ENCODE assay signal across 33 mouse cellular contexts in the genomic region with DNA sequence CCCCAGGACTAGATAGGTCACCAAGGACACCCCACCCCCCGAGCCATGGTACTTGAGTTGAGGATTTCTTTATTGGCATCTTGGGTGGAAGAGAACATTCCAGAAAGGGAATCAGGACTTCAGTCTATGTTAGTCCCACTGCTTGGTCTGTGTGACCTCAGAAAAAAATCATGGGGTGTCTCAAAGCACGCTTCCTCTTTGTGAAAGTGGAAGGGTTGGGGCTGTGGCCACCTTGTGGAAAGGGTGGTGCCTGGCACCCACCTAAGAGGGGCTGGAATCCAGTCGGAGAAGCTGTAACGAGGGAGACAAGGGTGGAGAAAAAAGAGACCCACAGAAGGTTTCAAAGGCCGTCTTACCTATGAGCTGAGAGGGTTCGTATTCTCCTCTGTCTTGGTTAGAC. TPM values are rescaled to one million over a fixed set of nuclear protein-coding genes. Genes with fewer than 3 reads are reported as not detected.
DNase-seq lines count a peak whose midpoint lies in the region; ATAC-seq and TF ChIP-seq lines count a peak whose summit lies in the region.
"Had no signal": no experiment of that assay in that cellular context is flagged by ENCODE, and none has a peak within 500 bp of the region (broad histone marks: within the 10 kb centered on the region; RNA-seq: fewer than 3 reads in every experiment).

No protein-coding gene starts in this region.

- no peak for ATAC-seq in forebrain, embryonic 13.5 days
- ATAC-seq in forebrain, embryonic 11.5 days (replicated peaks; ENCODE audit: low FRiP score) = no peak
- ATAC-seq in hematopoietic stem cell, adult 5-6 weeks (replicated peaks in 1 of 2; ENCODE audit: insufficient read depth in 1 of 2, low FRiP score in 2 of 2, low TSS enrichment in 1 of 2, low read depth in 1 of 2, poor library complexity in 2 of 2, severe bottlenecking in 2 of 2) = peak; percentile 56 to 64; a peak in 2 of 4 replicates
- ATAC-seq in liver, embryonic 11.5 days (replicated peaks; ENCODE audit: low FRiP score) = no peak
- ATAC-seq: activated CD4-positive, CD25-positive, alpha-beta regulatory T cell, adult 4 months; intestine, postnatal 0 days had no signal

- H3K27me3 ChIP-seq in forebrain, embryonic 13.5 days = peaks cover 6% of the 10 kb centered on the region; the same call in 1 of the 2 replicates
- peaks cover 9% of the 10 kb centered on the region for H3K27me3 ChIP-seq in forebrain, embryonic 11.5 days (ENCODE audit: control insufficient read depth, insufficient read depth, low read length)
- peaks cover 27% of the 10 kb centered on the region for H3K27me3 ChIP-seq in liver, embryonic 11.5 days (replicated peaks; ENCODE audit: control insufficient read depth, insufficient read depth, low read length)
- H3K27me3 ChIP-seq: hindbrain, embryonic 15.5 days had no signal

- H3K4me2 ChIP-seq in forebrain, embryonic 13.5 days = no peak overlapping the region
- no peak overlapping the region for H3K4me2 ChIP-seq in forebrain, embryonic 11.5 days (ENCODE audit: low read depth, low read length, severe bottlenecking)
- H3K4me2 ChIP-seq in liver, embryonic 11.5 days = no peak overlapping the region
- H3K4me2 ChIP-seq: heart, embryonic 13.5 days; hindbrain, embryonic 12.5 days; hindbrain, embryonic 15.5 days had no signal

- no peak overlapping the region for H3K9ac ChIP-seq in forebrain, embryonic 13.5 days
- no peak overlapping the region for H3K9ac ChIP-seq in forebrain, embryonic 11.5 days (ENCODE audit: low read length)
- no peak overlapping the region for H3K9ac ChIP-seq in liver, embryonic 11.5 days (ENCODE audit: low read depth, low read length)
- H3K9ac ChIP-seq: heart, embryonic 13.5 days; hindbrain, embryonic 12.5 days; hindbrain, embryonic 15.5 days had no signal

- H3K4me3 ChIP-seq in forebrain, embryonic 13.5 days = no peak overlapping the region
- no peak overlapping the region for H3K4me3 ChIP-seq in forebrain, embryonic 11.5 days (ENCODE audit: low read depth, low read length)
- H3K4me3 ChIP-seq in layer of hippocampus, adult 2 months = no peak overlapping the region
- no peak overlapping the region for H3K4me3 ChIP-seq in liver, embryonic 11.5 days (ENCODE audit: low read depth, low read length)
- H3K4me3 ChIP-seq: heart, adult 2 months; heart, embryonic 10.5 days; heart, embryonic 13.5 days; hindbrain, embryonic 12.5 days; hindbrain, embryonic 15.5 days had no signal

- H3K36me3 ChIP-seq in forebrain, embryonic 13.5 days (ENCODE audit: poor library complexity, severe bottlenecking) = peaks cover 8% of the 10 kb centered on the region
- no peaks in the 10 kb centered on the region for H3K36me3 ChIP-seq in forebrain, embryonic 11.5 days (ENCODE audit: control insufficient read depth, insufficient read depth, low read length)
- H3K36me3 ChIP-seq in liver, embryonic 11.5 days (ENCODE audit: control insufficient read depth, insufficient read depth, low read length) = no peaks in the 10 kb centered on the region; the same call in 1 of the 2 replicates
- H3K36me3 ChIP-seq: heart, embryonic 13.5 days; hindbrain, embryonic 15.5 days had no signal

- H3K4me1 ChIP-seq in forebrain, embryonic 13.5 days = peaks cover 44% of the 10 kb centered on the region
- H3K4me1 ChIP-seq in forebrain, embryonic 11.5 days (replicated peaks; ENCODE audit: control insufficient read depth, insufficient read depth, low read length) = peaks cover 24% of the 10 kb centered on the region
- H3K4me1 ChIP-seq in liver, embryonic 11.5 days (replicated peaks; ENCODE audit: control insufficient read depth, insufficient read depth, low read length) = no peaks in the 10 kb centered on the region

- peak overlapping the region; percentile 21; the same call in 1 of the 2 replicates for H3K27ac ChIP-seq in forebrain, embryonic 13.5 days
- no peak overlapping the region for H3K27ac ChIP-seq in forebrain, embryonic 11.5 days (ENCODE audit: low read depth, low read length)
- H3K27ac ChIP-seq in layer of hippocampus, adult 2 months = no peak overlapping the region
- H3K27ac ChIP-seq in liver, embryonic 11.5 days (ENCODE audit: low read depth, low read length) = no peak overlapping the region
- H3K27ac ChIP-seq: heart, adult 2 months; heart, embryonic 10.5 days; heart, embryonic 13.5 days had no signal

- 0 out of 2 replicates have a peak, but pooled peaks have one; percentile 6 for TF ChIP-seq CTCF in layer of hippocampus, adult 2 months (conservative IDR thresholded peaks at IDR 0.05)

- WGBS in forebrain, embryonic 13.5 days = 70% methylated on average over 6 of the region's 6 CpGs
- WGBS in forebrain, embryonic 11.5 days = 68% methylated on average over 6 of the region's 6 CpGs
- 59% methylated on average over 6 of the region's 6 CpGs for WGBS in liver, embryonic 11.5 days

- no peaks in the 10 kb centered on the region for H3K9me3 ChIP-seq in forebrain, embryonic 13.5 days (replicated peaks)
- H3K9me3 ChIP-seq in forebrain, embryonic 11.5 days (ENCODE audit: control insufficient read depth, low read length) = no peaks in the 10 kb centered on the region
- no peaks in the 10 kb centered on the region for H3K9me3 ChIP-seq in liver, embryonic 11.5 days (ENCODE audit: control insufficient read depth, low read length)
- H3K9me3 ChIP-seq: heart, embryonic 10.5 days; heart, embryonic 13.5 days; hindbrain, embryonic 12.5 days; hindbrain, embryonic 15.5 days had no signal

- DNase-seq in forebrain, embryonic 11.5 days (ENCODE audit: low spot score) = no peak
- DNase-seq in layer of hippocampus, adult 2 months (ENCODE audit: low spot score in 2 of 2) = no peak
- DNase-seq in layer of hippocampus, postnatal 14 days (ENCODE audit: low spot score in 2 of 2) = no peak
- no peak for DNase-seq in liver, embryonic 11.5 days (ENCODE audit: low spot score)
- DNase-seq: adrenal gland, adult 8-10 months; adrenal gland, postnatal 36 days; cerebellum, adult 11 months; cerebellum, adult 2 months; cerebellum, adult 9-11 months; cerebellum, postnatal 25 days; embryo, embryonic 11 days; gastrocnemius, postnatal 10 days; gastrocnemius, postnatal 36 days; heart, adult 2 months; heart, postnatal 14 days; heart, postnatal 4 days had no signal

RNA-seq across cellular contexts. Expression of a gene that starts 5.8 kb away (rescaled TPM):
- not detected in 2 replicates for polyA plus RNA-seq in forebrain, embryonic 13.5 days (2015; fragmentation: Nextera tagmentation; extraction: Ambion mirVana)
- not detected in 2 replicates for polyA plus RNA-seq in forebrain, embryonic 11.5 days (2014; fragmentation: Nextera tagmentation; extraction: Ambion mirVana)
- not detected for total RNA-seq in layer of hippocampus, adult 2 months (2021)
- total RNA-seq in layer of hippocampus, postnatal 14 days (2021) = not detected
- not detected in 2 replicates for total RNA-seq in hematopoietic stem cell, adult 5-6 weeks (2017)
- not detected in 2 replicates for polyA plus RNA-seq in liver, embryonic 11.5 days (2014; fragmentation: Nextera tagmentation; extraction: Ambion mirVana)
- total RNA-seq: adrenal gland, adult 8-10 months; adrenal gland, postnatal 36 days; ES-E14; gastrocnemius, adult 18-20 months; gastrocnemius, postnatal 10 days; gastrocnemius, postnatal 36 days; granulocyte monocyte progenitor cell, adult 5-6 weeks; heart, adult 2 months; heart, postnatal 14 days; heart, postnatal 4 days had no signal
- polyA plus RNA-seq: activated CD4-positive, CD25-positive, alpha-beta regulatory T cell, adult 4 months; cerebellum, adult 2 months; cortical plate, adult 2 months; embryonic facial prominence, embryonic 11.5 days; embryonic facial prominence, embryonic 14.5 days; forebrain, embryonic 16.5 days; heart, adult 2 months; heart, embryonic 10.5 days; heart, embryonic 13.5 days; heart, embryonic 16.5 days; hindbrain, embryonic 12.5 days; hindbrain, embryonic 15.5 days; intestine, embryonic 14.5 days; intestine, postnatal 0 days had no signal

Comparison
In these comparisons a context has a peak if more than half of its experiments do, and no peak if none do; other contexts are left out.
1. ATAC-seq: peak in hematopoietic stem cell, adult 5-6 weeks (2 of 2); none in forebrain, embryonic 13.5 days (single experiment), forebrain, embryonic 11.5 days (single experiment) and liver, embryonic 11.5 days (single experiment).